Mouse (Mus musculus) heart, adult 9 months (tissue): Measurements from ENCODE around the gene Pnpla2.
A peak's percentile ranks its signal among the peaks of the same experiment; 100 is the strongest.
"Not testable (repeated sequence)": the region's sequence is repeated elsewhere in the genome, so short reads cannot be mapped to it uniquely, and the experiment has no call there.

Experiments used
- DNase-seq, 2 experiments: peaks; one replicate each; pipeline ENCODE4 v3.0.0; 2022; ENCODE audit warnings: low spot score in 2 of 2

Pnpla2 gene

DNA sequence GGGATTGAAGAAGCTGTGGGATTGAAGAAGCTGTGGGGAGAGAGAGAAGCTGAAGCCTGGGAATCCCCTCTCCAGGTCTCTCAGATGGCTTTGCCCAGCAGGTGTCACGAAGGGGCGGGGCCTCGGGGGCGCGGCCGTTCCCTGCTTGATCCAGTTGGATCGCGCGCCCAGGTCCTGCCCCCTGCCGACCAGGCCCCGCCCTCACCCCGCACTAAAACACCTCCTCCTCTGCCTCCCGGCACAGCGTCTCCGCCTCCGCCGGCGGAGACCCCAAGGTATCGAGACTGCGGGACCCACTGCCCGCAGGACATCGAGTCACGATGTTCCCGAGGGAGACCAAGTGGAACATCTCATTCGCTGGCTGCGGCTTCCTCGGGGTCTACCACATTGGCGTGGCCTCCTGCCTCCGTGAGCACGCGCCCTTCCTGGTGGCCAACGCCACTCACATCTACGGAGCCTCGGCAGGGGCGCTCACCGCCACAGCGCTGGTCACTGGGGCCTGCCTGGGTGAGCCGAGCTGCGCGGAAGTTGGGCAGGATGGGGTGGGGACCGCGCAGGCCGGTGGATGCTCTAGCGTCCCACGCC is at the start of gene Pnpla2:
Pnpla2 (plus strand) TSS at position 232 of the 585 bp plus-strand sequence.
- peak; percentile 94 for DNase-seq

DNA sequence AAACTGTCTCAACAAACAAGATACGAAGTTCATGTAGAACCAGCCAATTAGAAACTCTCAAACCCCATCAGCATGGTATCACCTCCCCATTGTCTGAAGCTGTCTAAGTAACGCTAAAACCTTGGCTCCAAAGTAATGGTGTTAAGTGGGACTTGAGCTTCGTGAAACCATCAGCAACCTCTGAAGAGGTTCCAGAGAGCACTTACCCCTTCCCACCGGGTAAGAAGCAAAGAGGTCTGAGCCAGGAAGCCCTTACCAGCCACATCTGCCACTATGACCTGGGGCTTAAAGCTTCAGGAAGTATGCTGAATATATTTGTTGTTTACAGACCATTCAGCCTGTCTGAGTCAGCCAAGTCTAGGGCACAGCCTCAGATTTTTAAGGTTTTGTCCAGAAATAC is 49.5 kb upstream of the Pnpla2 start:
- no peak for DNase-seq

DNA sequence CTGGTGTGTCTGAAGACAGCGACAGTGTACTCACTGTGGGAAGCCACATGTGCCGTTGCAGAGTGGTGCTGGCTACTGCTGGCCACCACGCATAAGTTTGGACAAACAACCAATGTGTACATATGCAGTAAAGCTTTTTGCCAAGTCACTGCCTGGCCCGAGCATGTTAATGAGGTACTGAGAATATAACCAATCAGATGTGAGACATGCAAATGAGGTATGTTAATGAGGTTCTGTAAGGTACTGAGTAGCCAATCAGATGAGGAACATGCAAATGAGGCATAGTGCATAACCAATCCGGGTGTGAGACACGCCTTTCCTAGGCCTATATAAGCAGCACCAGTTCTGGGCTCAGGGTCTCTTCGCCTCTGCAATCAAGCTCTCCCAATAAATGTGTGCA is 47.3 kb upstream of the Pnpla2 start:
- not testable (repeated sequence) for DNase-seq

DNA sequence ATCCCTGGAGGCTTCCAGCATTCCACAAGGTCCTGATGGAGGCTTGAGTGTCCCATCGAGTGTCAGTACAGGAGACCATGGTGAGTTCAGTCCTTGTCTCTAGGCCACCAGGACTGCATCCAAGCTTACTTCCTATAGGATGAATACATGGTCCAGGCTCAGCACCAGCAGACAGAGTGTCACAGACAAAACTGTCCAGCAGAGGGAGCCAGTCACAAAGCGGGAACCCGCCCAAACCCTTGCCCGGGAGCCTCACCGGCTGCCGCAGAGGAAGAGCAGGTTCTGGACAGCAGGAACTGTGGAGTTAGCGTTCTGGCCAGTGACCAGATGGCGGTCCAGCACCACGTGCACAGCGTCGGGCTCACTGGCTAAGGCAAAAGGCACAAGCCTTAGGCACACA is 46.2 kb upstream of the Pnpla2 start:
- DNase-seq = peak; percentile 69 to 83

DNA sequence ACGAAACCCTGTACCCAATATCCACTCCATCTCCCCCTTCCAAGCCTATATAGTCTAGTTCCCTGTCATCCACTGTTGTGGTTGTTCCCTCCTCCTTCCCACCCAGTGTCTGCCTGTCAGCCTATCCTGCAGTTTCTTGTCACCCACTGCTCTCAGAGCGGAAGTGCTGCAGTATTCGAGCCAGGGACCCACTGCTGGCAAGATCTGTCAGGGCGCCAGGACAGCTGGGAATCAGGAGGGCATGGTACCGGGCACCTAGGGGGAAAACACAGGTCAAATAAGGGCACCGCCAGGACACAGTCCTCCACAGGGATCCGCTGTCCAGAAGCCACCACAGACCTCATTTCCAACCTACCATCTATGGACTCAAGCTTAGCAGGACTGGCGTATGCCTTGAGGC is 44.4 kb upstream of the Pnpla2 start:
- no peak for DNase-seq

DNA sequence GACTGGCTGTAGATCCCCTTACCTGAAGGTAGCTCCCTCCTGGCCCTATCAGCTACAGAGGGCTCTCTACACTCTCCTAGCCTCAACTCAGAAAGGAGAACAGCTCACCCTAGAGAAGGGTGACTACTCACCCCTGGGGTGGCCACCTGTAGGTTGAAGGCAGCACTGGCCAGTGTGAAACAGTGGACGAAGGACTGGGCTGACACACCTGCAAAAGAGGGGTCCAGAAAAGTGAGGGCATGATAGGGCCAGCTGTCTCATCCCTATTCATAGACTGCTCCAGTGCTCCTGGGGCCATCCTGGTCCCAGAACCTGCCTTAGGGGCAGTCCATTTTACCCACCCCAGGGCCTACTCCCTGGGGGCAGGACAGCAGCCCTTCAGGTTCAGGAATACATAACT is 43.3 kb upstream of the Pnpla2 start:
- no peak for DNase-seq

DNA sequence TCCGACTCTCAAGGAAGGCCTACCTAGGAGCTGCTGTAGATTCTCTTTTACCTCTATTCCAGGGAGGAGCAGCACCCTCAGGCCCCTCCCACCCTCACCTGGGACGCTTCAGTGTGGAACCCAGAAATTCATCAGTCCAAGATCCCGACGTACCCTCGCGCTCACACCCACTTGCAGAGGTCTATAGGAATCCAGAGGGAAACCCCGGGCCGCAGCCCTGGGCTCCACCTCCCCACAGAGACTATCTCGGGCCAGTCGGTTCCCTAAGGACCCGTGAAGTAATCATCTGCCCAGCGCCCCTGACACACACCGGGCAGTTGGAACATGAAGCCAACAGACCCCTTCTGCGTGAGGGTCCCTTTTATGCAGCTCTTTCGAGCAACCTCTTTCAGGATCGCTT is 41.7 kb upstream of the Pnpla2 start:
- no peak for DNase-seq

DNA sequence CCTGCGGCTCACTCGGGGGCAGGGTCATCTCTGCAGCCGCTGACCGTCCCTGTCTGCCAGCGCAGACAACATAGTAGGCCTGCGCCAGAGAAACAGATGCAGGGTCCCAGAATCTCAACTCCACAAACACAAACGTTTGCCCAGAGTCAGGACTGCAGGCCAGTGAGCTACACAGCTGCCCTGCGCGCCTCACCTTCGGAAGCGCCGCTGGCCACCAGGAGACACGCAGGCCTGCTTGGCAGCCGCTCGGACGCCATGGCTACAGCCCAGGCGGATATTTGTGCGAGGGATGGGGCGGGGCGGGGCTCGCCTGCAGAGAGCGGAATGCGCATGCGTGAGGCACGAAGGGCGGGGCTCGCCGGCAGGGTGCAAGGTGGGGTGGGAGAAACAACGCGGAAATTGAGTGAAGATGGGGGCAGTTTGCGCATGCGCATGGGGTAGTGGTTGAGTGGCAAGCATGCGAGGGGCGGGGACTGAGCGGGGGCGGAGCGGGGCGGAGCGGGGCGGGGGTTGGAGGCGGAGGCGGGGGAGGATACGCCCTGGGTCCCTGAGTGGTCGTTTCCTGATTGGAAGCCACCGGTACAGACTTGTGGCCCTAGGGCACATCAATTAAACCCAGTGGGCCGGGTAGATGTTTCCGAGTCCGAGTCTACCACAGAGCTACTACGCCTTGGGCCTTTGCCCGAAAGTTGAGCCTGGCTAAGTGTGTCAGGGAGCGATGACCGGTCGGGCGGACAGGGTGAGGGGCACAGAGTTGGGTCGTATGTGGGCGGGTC is 41.0 kb upstream of the Pnpla2 start, which contains the start of gene Gatd1:
Gatd1 (minus strand) TSS at position 328 of the 776 bp plus-strand sequence.
- DNase-seq = peak; percentile 97

DNA sequence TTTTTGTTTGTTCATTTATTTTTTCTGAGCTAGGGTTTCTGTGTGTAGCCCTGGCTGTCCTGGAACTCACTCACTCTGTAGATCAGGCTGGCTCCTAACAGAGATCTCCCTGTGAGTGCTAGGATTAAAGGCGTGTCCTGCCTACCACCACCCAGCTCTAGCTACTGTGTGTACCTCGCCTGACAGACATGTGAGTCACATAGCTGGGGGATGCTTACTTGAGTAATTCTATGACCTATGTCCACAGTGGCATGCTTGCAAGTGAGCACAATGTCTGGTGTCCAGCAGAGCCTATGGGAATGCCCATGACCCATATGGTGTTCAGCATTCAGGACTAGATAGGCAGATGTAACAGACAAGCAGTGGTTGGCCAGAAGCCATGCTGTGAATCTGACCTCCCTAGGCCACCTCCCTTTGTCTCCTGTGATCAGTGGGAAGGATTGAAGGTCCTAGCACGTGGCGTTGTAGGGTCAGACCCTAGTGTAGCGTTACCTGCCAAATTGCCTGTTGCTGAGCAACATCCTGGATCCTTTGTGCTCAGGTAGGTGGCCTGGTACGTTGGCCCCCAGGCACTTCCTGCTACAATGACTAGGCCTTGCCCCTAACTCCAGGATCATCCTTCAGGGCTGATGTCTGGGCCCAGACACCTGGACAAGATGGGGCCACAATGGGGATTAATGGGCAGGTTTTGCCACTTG is 38.7 kb upstream of the Pnpla2 start:
- DNase-seq = no peak

DNA sequence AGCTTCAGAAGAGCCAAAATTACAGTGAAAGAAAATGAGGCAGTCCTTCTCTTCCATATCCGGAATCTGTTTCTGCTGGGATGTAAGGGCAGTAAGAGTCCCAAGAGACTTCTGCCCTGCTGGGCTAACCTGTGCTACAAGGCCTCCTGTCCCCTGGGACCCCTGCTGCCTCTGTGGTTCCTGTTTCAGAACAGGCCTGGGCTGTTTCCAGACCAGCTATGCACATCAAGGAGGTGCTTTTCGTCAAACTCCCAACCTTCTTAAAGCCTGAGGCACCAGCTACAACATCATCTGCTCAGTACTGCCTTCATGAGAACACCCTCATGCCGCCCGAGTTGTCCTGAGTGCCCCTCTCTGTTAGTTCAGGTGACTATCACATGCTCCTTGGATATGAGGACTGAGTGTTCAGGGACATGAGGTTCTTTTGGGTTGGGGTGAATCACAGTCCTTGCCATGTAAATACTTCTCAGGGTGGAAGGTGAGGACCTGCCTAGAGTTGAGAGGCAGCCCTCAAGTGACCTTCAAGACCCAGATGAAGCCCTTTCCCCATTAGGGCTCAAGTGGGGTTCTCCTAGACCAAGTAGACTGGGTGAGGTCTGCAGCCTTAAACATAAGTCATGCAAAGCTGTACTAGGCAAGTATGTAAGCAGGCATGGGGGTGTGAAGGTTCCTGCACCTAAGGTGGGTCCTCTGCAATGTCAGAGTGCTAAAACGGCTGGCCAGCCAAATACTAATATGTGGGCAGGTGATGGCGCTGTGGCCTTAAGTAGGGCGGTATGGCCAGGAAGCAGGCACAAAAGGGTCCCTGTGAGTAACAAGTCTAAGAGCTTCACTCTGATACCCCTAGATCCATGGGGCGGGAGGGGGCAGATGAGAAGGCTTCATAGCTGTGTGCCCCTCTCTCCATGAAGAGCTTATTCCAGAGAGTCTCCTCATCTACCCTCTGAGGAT is 37.0 kb upstream of the Pnpla2 start:
- no peak for DNase-seq

DNA sequence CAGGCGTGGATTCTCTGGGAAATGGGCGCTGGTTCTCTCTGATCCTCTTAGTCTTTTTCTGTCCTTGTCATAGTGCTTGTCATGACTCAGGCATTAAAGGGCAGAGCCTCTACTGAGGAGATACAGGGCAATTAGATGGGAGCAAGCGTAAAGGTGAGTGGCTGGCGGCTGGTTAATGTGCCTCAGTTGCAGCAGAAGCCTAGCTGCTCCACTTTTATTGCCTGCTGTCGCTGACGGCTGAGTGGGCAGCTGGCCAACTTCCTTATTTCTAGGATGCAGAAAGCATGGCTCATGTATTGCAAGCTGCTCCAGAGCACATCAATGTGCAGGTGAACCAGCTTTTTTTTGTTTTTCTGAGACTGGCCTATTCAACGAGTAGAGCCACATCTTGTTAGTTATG is 36.0 kb upstream of the Pnpla2 start:
- no peak for DNase-seq

DNA sequence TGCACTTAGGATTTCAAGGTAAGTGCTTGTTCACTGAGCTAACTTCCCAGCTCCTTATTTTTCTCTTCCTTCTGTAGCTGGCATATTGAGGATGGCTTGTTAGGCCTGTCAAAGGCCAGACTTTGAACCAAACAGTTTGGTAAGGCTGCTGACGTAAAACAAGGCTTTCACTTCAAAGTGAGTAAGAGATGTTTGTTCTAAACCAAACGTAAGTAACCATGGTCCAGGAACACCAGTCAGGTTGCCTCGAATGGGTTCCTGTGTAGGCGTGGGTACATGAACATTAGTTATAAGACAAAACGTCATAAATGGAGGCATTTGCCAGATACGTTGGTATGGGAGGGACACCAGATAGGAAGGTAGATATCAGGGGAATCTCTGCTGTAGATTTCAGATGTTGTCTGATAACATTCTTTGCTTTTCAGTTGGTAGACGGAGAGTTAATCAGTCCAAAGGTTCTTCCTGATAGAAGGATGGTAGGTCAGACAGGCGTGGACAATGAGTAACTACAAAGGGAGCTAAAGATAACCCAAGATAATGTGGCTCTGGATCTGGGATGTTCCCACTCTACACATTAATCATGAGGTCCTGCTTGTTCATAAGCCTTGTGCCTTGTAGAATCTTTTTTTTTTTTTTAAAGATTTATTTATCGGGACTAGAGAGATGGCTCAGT is 34.8 kb upstream of the Pnpla2 start:
- no peak for DNase-seq

DNA sequence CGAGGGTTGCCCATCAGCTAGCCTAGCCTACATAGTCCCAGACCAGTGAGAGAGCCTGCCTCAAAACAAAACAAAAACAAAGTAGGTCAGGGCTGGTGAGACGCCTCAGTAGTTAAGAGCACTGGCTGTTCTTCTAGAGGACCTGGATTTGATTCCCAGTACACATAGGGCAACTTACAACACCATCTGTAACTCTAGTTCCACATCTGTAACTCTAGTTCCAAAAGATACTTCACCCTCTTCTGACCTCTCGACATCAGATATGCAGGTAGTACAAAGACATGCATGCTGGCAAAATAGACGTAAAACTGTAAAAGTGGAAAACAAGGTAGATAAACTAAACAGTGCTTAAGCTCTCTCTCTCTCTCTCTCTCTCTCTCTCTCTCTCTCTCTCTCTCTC is 31.2 kb upstream of the Pnpla2 start:
- DNase-seq = no peak

DNA sequence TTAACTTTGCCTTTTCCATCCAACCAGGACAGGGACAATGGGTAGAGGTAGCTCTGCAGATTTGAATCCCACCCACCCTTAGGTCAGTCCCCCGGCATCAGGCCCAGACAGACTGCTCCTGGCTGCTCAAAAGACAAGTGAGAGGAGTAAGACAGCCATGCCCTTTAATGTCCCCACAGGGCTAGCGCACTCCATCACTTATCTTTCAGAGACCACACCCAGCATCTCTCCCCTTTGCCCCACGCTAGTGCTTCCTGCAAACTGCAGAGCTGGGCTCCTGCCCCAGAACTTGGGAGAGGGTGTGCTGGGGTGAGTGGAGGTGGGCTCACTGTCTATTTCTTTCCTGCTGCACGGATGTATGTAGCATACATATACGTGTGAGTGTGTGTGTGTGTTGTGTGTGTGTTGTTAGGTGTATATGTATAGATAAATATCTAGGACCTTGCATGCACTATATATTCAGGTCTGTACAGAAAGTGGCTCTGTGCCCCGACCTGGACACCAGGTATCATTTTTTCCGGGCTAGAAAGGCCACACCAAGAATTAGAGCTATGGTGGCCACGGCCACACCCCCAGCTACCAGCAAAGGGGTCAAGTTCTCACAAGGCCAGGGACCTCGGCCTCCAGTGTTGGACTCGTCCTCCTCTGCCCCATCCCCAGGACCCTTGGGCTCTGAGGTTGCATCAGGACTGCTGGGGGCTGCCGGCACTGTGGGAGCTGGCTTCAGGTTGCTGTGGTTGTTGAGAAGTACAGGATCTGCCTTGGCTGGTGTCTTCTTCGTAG is 27.9 kb upstream of the Pnpla2 start:
- no peak for DNase-seq

DNA sequence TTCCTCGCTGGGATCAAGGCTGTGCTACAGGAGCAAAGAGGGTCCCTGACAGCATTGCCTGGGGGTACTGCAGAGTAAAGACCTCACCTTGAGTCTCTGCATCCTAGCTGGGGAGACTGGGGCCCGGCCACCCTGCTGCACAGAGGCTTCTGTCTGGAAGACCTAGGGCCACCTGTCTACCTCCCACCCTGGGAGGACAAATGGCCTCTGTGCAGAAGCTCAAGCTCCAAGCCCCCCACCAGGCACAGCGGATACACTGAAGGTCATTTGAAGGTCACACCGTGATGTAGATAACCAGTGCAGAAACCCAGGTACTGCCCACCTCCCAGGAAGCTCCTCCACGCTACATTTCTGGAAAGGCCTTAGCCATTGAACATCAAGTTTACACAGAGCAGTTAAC is 26.3 kb upstream of the Pnpla2 start:
- DNase-seq = no peak

DNA sequence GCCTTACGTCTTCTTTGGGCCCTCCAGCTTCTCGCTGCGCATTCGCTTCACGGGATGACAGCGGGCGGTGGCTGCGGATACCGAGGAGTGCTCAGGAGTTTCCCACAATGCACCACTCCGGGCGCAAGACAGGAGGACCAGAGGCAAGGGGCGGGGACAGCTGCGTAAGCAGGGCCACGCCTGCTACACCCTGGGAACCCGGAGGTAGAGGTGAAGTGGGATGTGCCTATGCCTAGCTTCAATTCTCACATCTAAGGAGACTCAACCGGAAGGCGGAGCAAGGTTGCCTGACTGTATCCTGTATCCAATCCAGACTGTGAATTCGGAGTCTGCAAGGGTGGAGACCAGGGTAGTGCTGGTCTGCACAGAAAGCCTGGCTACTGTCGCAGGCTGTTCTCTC is 25.7 kb upstream of the Pnpla2 start, which contains the start of gene Cend1:
Cend1 (minus strand) TSS at position 182 of the 400 bp plus-strand sequence.
- DNase-seq = no peak

DNA sequence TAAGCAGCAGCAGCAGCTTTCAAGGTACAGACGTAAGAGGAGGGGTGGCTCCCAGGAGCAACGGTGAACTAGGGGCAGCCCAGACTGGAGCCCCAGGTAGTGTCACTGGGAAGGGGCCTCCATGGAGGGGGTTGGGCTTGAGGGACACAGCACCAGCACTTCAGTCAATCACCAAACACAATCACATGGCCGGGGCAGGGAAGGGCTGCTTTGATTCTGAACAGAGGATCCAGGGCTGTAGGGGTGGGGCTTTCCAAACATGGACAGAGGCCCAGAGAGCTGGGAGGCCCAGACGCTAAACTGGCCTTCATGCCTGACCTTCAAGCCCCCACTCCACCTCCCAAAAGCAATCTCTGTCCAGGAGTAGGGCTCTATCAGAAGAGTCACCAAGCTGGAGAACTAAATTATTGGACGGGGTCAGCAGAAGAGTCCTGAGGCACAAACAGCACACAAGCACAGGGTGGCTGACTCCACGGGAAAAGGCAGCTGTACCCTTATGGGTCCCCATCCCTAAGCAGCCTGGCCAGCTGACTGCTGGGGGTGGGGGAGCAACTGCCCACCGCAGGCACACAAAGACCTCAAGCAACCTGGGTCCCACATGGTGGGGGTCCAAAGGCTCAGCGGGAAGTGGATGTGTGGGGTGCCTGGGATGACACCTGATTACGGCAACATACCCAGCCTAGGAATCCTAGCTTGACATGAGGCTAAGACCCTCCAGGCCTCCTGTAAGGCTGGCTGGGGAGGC is 25.0 kb upstream of the Pnpla2 start:
- DNase-seq = no peak

DNA sequence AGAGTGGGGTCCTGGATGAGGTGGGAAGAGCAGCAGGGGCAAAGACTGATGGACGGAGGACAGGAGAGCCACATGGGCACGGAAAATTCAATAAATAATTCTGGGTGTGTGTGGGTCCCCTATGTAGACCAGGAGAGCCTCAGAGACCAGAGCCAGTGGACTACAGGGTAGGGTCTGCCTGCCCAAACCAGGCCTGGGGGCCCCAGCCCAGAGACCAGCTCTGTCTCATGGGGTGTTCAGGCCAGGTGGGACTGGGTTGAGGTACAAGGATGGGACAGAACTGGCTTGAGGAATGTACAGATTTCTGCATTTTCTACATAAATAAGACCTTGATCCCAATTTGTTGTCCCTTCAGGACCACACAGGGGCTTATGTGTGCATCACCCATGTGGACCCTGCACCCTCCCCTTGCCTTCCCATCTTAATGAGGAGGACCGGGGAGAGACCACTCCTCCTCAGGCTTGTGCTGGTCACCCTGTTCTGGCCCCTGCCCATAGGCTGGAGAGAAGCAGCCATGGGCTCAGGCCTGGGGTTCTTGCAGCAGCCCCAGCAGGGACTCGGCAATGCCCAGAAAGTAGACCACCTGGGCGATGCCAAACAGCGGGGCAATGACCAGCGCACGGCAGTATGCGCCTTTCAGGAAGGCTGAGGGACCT is 24.3 kb upstream of the Pnpla2 start:
- no peak for DNase-seq
